ENCODE assay signal across 14 mouse cellular contexts in genomic region chr14:32600110-32600509, GRCm38 (mm10). TPM values are rescaled to one million over a fixed set of nuclear protein-coding genes. Genes with fewer than 3 reads are reported as not detected.
A peak's percentile ranks its signal among the peaks of the same experiment; 100 is the strongest.
DNase-seq lines count a peak whose midpoint lies in the region; ATAC-seq lines count a peak whose summit lies in the region.
"Had no signal": no experiment of that assay in that cellular context is flagged by ENCODE, and none has a peak within 500 bp of the region (broad histone marks: within the 10 kb centered on the region; RNA-seq: fewer than 3 reads in every experiment).

No protein-coding gene starts in this region.

- DNase-seq in embryo, embryonic 11 days: peak; percentile 8
- no peak for DNase-seq in embryo, embryonic 10 days (ENCODE audit: low spot score)
- DNase-seq in R1 (ENCODE audit: low read depth, low spot score): peak; percentile 13
- peak; percentile 40 for DNase-seq in hindbrain, embryonic 10.5 days (ENCODE audit: low spot score)
- no peak for DNase-seq in gastrocnemius, postnatal 10 days
- no peak for DNase-seq in left cerebral cortex, adult 9 months (ENCODE audit: low spot score in 2 of 2)
- DNase-seq in frontal cortex, postnatal 36 days (ENCODE audit: low spot score in 2 of 2): no peak
- DNase-seq: kidney, adult 8-10 months; right cerebral cortex, postnatal 25 days had no signal

- peaks cover 37% of the 10 kb centered on the region for H3K4me1 ChIP-seq in hindbrain, embryonic 10.5 days (replicated peaks)
- H3K4me1 ChIP-seq in midbrain, embryonic 13.5 days (replicated peaks): peaks cover 36% of the 10 kb centered on the region

- WGBS in hindbrain, embryonic 10.5 days: 1% methylated on average over 16 of the region's 16 CpGs
- 2% methylated on average over 16 of the region's 16 CpGs for WGBS in midbrain, embryonic 13.5 days

- no peaks in the 10 kb centered on the region for H3K36me3 ChIP-seq in hindbrain, embryonic 10.5 days
- no peaks in the 10 kb centered on the region for H3K36me3 ChIP-seq in midbrain, embryonic 13.5 days
- H3K36me3 ChIP-seq: heart, embryonic 15.5 days had no signal

- H3K9me3 ChIP-seq in hindbrain, embryonic 10.5 days: no peaks in the 10 kb centered on the region
- H3K9me3 ChIP-seq in midbrain, embryonic 13.5 days: no peaks in the 10 kb centered on the region
- H3K9me3 ChIP-seq: heart, embryonic 15.5 days had no signal

- peak; percentile 51 for ATAC-seq in midbrain, embryonic 13.5 days

- peak overlapping the region; percentile 55 for H3K4me3 ChIP-seq in hindbrain, embryonic 10.5 days
- H3K4me3 ChIP-seq in midbrain, embryonic 13.5 days (replicated peaks): peak overlapping the region; percentile 44

- peaks cover 94% of the 10 kb centered on the region for H3K27me3 ChIP-seq in hindbrain, embryonic 10.5 days (ENCODE audit: insufficient read depth, poor library complexity, severe bottlenecking)
- peaks cover 90% of the 10 kb centered on the region for H3K27me3 ChIP-seq in midbrain, embryonic 13.5 days

- peak overlapping the region; percentile 48 for H3K9ac ChIP-seq in midbrain, embryonic 13.5 days (replicated peaks)
- H3K9ac ChIP-seq: heart, embryonic 15.5 days; liver, embryonic 14.5 days had no signal

- H3K27ac ChIP-seq in hindbrain, embryonic 10.5 days: peak overlapping the region; percentile 56; the same call in 1 of the 2 replicates
- no peak overlapping the region for H3K27ac ChIP-seq in midbrain, embryonic 13.5 days
- H3K27ac ChIP-seq: heart, embryonic 15.5 days; liver, embryonic 14.5 days; macrophage had no signal

- H3K4me2 ChIP-seq in midbrain, embryonic 13.5 days (replicated peaks): peak overlapping the region; percentile 72

RNA-seq across cellular contexts. Expression of gene Prrxl1, which starts 0.9 kb away (rescaled TPM):
- 10.3 and 23.6 TPM in 2 replicates for polyA plus RNA-seq in hindbrain, embryonic 10.5 days (2016; fragmentation: Nextera tagmentation; extraction: Ambion mirVana)
- polyA plus RNA-seq in midbrain, embryonic 13.5 days (2015; fragmentation: Nextera tagmentation; extraction: Ambion mirVana): 5.7 TPM in 2 replicates
- total RNA-seq in gastrocnemius, postnatal 10 days (2021): not detected
- total RNA-seq: common myeloid progenitor, adult 5-6 weeks had no signal
- polyA plus RNA-seq: liver, embryonic 14.5 days; macrophage had no signal

Comparison
In these comparisons a context has a peak if more than half of its experiments do, and no peak if none do; other contexts are left out.
1. DNase-seq: peak in embryo, embryonic 11 days (single experiment), R1 (single experiment) and hindbrain, embryonic 10.5 days (single experiment); none in embryo, embryonic 10 days (single experiment), gastrocnemius, postnatal 10 days (single experiment), left cerebral cortex, adult 9 months (0 of 2) and frontal cortex, postnatal 36 days (0 of 2).